Mouse (Mus musculus) cerebellum, postnatal 10 days (tissue): ENCODE measurements at regions not wholly inside any gene's neighbourhood (a gene's known extent, or its start where the extent isn't known, plus 50 kb on each side); places are given as distances from the start of the nearest gene placed in this dataset.

ENCODE experiments used
- DNase-seq, 2 experiments: peaks; one replicate each; pipeline ENCODE4 v3.0.0; 2021; ENCODE audit warnings: mixed read lengths in 2 of 2

DNA sequence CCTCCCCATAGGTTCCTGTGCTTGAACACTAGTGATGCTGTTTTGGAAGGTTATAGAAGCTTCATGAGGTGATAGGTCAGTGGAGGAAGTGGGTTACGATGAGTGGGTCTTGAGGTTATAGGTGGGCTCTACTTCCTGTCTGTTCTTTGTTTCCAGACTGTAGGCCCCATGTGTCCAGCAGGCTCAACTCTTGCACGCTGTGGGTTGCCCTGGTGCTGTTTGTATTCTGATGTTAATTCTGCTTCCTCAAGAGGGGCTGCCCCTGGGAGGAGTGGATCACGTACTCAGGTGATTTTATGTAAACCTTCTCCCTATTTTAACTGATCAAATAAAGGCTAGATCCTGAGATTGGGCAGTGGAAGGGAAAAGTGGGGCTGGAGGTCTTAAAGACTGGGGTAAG is 60.4 kb upstream of the Rap1gds1 start:
- DNase-seq = no peak

- DNase-seq = no peak
Measured at GRCm38 (mm10) chr3:139136044-139136443, 61.0 kb upstream of the Rap1gds1 start.

GRCm38 (mm10) chr3:139152654-139153053 is 52.8 kb upstream of the Stpg2 start:
- peak; percentile 49 to 56 for DNase-seq

DNA sequence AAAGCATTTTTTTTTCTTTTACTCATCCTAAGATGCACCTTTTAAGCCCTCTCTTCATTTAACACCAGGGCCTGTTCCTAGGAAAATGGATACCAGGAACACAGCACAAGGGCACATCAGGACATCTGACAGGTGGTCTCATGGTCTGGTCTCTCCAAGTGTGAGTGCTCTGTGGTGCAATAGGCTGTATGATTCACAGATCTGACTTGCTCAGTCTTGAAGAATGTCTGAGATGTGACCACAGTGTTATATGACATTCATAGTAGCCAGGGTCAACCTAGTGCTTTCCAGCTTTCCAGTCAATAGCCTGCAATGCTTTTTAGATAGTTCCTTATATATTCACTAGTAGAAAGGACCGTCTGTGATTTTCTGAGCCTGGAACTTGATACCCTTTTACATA is 51.2 kb upstream of the Stpg2 start:
- DNase-seq = no peak
